Mouse (Mus musculus) liver, postnatal 0 days (tissue): ENCODE results near the gene Ano2. TPM values are rescaled to one million over a fixed set of nuclear protein-coding genes. Genes with fewer than 3 reads are reported as not detected.

Experiments
- ATAC-seq: fragments of 200-750 bp; cut with Nextera tagmentation; 2 replicates; pipeline ENCODE4 v1.8.0; 2017; ENCODE audit warnings: mild to moderate bottlenecking, moderate library complexity
- DNase-seq: peaks from one replicate; pipeline ENCODE4 v3.0.0-alpha.2; 2016
- H3K27ac ChIP-seq: fragments of 300-500 bp; sonication (generic); 2 replicates; pipeline ENCODE4 v1.5.1; 2014; ENCODE audit warnings: antibody characterized with exemption, moderate library complexity, mild to moderate bottlenecking, low read depth
- H3K27me3 ChIP-seq: fragments of 300-500 bp; sonication (generic); 2 replicates; pipeline ENCODE4 v1.6.1; 2014; ENCODE audit warnings: low read length, control low read depth, mixed read lengths; ENCODE audit not compliant: insufficient read depth
- H3K36me3 ChIP-seq: fragments of 300-500 bp; sonication (generic); replicated peaks from 2 replicates; pipeline ENCODE4 v1.6.1; 2014; ENCODE audit warnings: mild to moderate bottlenecking, control low read depth, low read length, moderate library complexity, mixed read lengths; ENCODE audit not compliant: insufficient read depth
- H3K4me1 ChIP-seq: fragments of 300-500 bp; sonication (generic); 2 replicates; pipeline ENCODE4 v1.6.1; 2014; ENCODE audit warnings: antibody characterized with exemption, mild to moderate bottlenecking, control low read depth; ENCODE audit not compliant: insufficient read depth
- H3K4me2 ChIP-seq: fragments of 300-500 bp; sonication (generic); 2 replicates; pipeline ENCODE4 v1.6.1; 2014; ENCODE audit warnings: low read depth, mild to moderate bottlenecking, low read length, moderate library complexity, mixed read lengths
- H3K4me3 ChIP-seq: fragments of 300-500 bp; sonication (generic); 2 replicates; pipeline ENCODE4 v1.5.1; 2014; ENCODE audit warnings: low read depth, low read length
- H3K9ac ChIP-seq: fragments of 300-500 bp; sonication (generic); replicated peaks from 2 replicates; pipeline ENCODE4 v1.6.1; 2014; ENCODE audit warnings: mild to moderate bottlenecking, moderate library complexity
- H3K9me3 ChIP-seq: fragments of 300-500 bp; sonication (generic); 2 replicates; pipeline ENCODE4 v1.6.1; 2016; ENCODE audit warnings: mild to moderate bottlenecking, control low read depth, low read length, mixed read lengths
- CTCF ChIP-seq: sonication (generic); IDR thresholded peaks from 2 replicates; pipeline ENCODE4 v1.5.1; 2016; ENCODE audit warnings: antibody characterized with exemption, low read depth
- EP300 ChIP-seq: IDR thresholded peaks from 2 replicates; pipeline ENCODE4 v1.6.1; 2016; ENCODE audit warnings: antibody characterized with exemption, low read depth, mild to moderate bottlenecking
- WGBS: fragments of 180-500 bp; shearing (Covaris S2); extraction: QIAGEN DNeasy Blood & Tissue Kit; methylation state at CpG from one replicate; pipeline ENCODE4 v1.1.7; 2014; ENCODE audit not compliant: insufficient replicate concordance; 5-methylcytosine and 5-hydroxymethylcytosine counted together
- polyA plus RNA-seq: library from polyadenylated mRNA; unstranded; fragments of >200 nt; fragmentation: Nextera tagmentation; extraction: Ambion mirVana; gene quantifications from 2 replicates; pipeline ENCODE4 v1.2.1, GENCODE M21; 2015

Ano2 gene
- polyA plus RNA-seq, 1 experiment from 2014 or later = not detected

GRCm38 (mm10) chr6:125811395-125811794, 121.2 kb downstream of the Ano2 start:
- TF ChIP-seq CTCF (no peak), EP300 (no peak)
- 11% methylated on average over 2 of the region's 2 CpGs for WGBS
- DNase-seq = no peak
- Histone ChIP-seq H3K27ac (no peak overlapping the region), H3K9me3 (no peaks in the 10 kb centered on the region), H3K36me3 (no peaks in the 10 kb centered on the region), H3K27me3 (no peaks in the 10 kb centered on the region), H3K4me1 (no peaks in the 10 kb centered on the region), H3K9ac (no peak overlapping the region), H3K4me2 (no peak overlapping the region), H3K4me3 (no peak overlapping the region)
- ATAC-seq = no peak

DNA sequence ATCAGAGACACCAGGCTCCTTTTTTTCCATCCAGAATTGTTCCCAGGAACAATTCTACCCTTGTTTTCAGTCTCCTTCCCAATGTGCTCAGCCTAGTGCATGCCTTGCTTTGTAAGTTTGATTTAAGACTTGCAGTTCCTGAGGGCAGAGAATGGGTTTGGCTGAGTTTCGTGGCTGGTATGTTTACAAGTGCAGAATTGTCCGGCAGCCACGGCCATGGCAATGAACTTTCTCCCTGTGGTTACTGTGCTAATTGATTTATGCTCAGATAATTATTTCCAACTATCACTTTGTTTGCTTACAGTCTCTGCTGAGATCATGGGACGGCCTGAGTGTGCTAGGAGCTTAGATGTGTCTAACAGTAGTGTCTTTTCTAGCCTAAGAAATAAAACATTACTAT, 147.9 kb downstream of the Ano2 start:
- ATAC-seq = no peak
- no peak for DNase-seq
- Histone ChIP-seq H3K4me1 (no peaks in the 10 kb centered on the region), H3K9me3 (no peaks in the 10 kb centered on the region), H3K27ac (no peak overlapping the region), H3K9ac (no peak overlapping the region), H3K36me3 (no peaks in the 10 kb centered on the region), H3K4me3 (no peak overlapping the region), H3K27me3 (no peaks in the 10 kb centered on the region), H3K4me2 (no peak overlapping the region)
- TF ChIP-seq EP300 (no peak), CTCF (no peak)
- WGBS = 52% methylated on average over 4 of the region's 4 CpGs

DNA sequence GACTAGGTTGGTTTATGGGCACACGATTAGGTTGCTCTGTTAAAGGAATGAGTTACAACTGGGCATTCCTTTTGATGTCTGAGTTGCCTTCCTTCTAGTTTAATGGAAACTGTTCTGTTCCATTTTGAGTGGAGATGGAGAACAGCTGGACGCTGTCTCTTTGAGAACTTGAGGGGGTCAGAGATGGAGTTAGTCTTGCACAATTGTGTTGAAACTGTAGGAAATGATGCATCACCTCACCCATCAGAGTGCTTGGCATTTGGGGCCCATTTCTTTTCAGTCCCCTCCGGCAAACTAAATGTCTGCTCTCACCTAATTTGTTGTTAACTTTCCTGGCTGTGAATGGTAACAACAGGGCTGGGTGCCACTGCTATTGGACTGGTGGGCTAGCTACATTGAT, 151.1 kb downstream of the Ano2 start:
- DNase-seq (no peak), ATAC-seq (no peak)
- no peaks in the 10 kb centered on the region for H3K4me1 ChIP-seq
- no peaks in the 10 kb centered on the region for H3K27me3 ChIP-seq
- no peak overlapping the region for H3K4me2 ChIP-seq
- H3K4me3 ChIP-seq = no peak overlapping the region
- TF ChIP-seq CTCF (no peak), EP300 (no peak)
- no peak overlapping the region for H3K9ac ChIP-seq
- WGBS = 71% methylated on average over 3 of the region's 3 CpGs
- H3K27ac ChIP-seq = no peak overlapping the region
- H3K36me3 ChIP-seq = no peaks in the 10 kb centered on the region
- no peaks in the 10 kb centered on the region for H3K9me3 ChIP-seq

- ATAC-seq (no peak), DNase-seq (no peak)
- Histone ChIP-seq H3K36me3 (no peaks in the 10 kb centered on the region), H3K4me3 (no peak overlapping the region), H3K9me3 (no peaks in the 10 kb centered on the region), H3K4me1 (no peaks in the 10 kb centered on the region), H3K4me2 (no peak overlapping the region), H3K9ac (no peak overlapping the region), H3K27ac (no peak overlapping the region), H3K27me3 (no peaks in the 10 kb centered on the region)
- 70% methylated on average over 4 of the region's 4 CpGs for WGBS
- TF ChIP-seq EP300 (no peak), CTCF (no peak)
Measured at GRCm38 (mm10) chr6:125851196-125851595, 161.0 kb downstream of the Ano2 start.

GRCm38 (mm10) chr6:125858294-125858693, 168.1 kb downstream of the Ano2 start:
- H3K4me1 ChIP-seq = no peaks in the 10 kb centered on the region
- DNase-seq = no peak
- no peak for ATAC-seq
- no peak overlapping the region for H3K9ac ChIP-seq
- no peak overlapping the region for H3K4me2 ChIP-seq
- H3K9me3 ChIP-seq = no peaks in the 10 kb centered on the region
- WGBS = 66% methylated on average over 1 of the region's 1 CpGs
- no peaks in the 10 kb centered on the region for H3K27me3 ChIP-seq
- no peaks in the 10 kb centered on the region for H3K36me3 ChIP-seq
- TF ChIP-seq EP300 = no peak
- no peak for TF ChIP-seq CTCF
- H3K4me3 ChIP-seq = no peak overlapping the region
- H3K27ac ChIP-seq = no peak overlapping the region

DNA sequence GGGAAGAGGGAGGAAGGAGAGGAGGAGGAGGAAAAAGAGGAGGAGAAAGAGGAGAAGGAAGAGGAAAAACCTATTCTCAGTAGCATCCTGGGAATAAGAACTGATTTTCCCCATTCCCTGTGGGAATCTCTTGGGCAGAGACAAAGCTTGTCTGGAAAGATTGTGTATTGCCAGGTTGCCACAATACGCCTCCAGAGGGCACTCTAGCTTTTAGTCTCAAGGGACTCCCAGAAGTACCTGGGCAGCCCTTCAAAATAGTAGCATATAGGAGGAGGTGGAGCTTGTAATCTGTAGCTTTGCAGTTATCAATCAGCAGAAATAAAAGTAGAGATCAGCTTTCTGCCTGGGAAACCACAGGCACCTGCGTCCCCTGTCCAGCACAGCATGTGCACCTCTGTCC, 178.3 kb downstream of the Ano2 start:
- H3K36me3 ChIP-seq = no peaks in the 10 kb centered on the region
- no peaks in the 10 kb centered on the region for H3K4me1 ChIP-seq
- WGBS = 34% methylated on average over 2 of the region's 2 CpGs
- DNase-seq = peak; percentile 18
- H3K9me3 ChIP-seq = no peaks in the 10 kb centered on the region
- no peak overlapping the region for H3K4me3 ChIP-seq
- no peaks in the 10 kb centered on the region for H3K27me3 ChIP-seq
- H3K27ac ChIP-seq = no peak overlapping the region
- H3K4me2 ChIP-seq = no peak overlapping the region
- no peak overlapping the region for H3K9ac ChIP-seq
- TF ChIP-seq CTCF = peak; percentile 40
- no peak for TF ChIP-seq EP300
- ATAC-seq = no peak

GRCm38 (mm10) chr6:125871482-125871881, 181.3 kb downstream of the Ano2 start:
- no peaks in the 10 kb centered on the region for H3K9me3 ChIP-seq
- 71% methylated on average over 4 of the region's 4 CpGs for WGBS
- H3K27me3 ChIP-seq = no peaks in the 10 kb centered on the region
- no peak overlapping the region for H3K9ac ChIP-seq
- H3K4me2 ChIP-seq = no peak overlapping the region
- TF ChIP-seq EP300 (no peak), CTCF (no peak)
- H3K27ac ChIP-seq = no peak overlapping the region
- no peaks in the 10 kb centered on the region for H3K4me1 ChIP-seq
- ATAC-seq (no peak), DNase-seq (no peak)
- H3K36me3 ChIP-seq = no peaks in the 10 kb centered on the region
- no peak overlapping the region for H3K4me3 ChIP-seq
